Mouse (Mus musculus): ENCODE data around the gene Zfp618.

The Zfp618 gene

GRCm38 (mm10) chr4:62965497-62966302, at the start of gene Zfp618:
Zfp618 (plus strand) TSS chr4:62965573.
- peak in 1 of 2 experiments; percentile 7 for DNase-seq

- DNase-seq, result no peak
Measured at GRCm38 (mm10) chr4:62917056-62917455, 48.3 kb upstream of the Zfp618 start.

- no peak for DNase-seq
Measured at GRCm38 (mm10) chr4:62933798-62934197, 31.6 kb upstream of the Zfp618 start.

GRCm38 (mm10) chr4:62935589-62936218, 29.7 kb upstream of the Zfp618 start:
- DNase-seq, result no peak

GRCm38 (mm10) chr4:62941961-62942892, 23.1 kb upstream of the Zfp618 start:
- no peak for DNase-seq

GRCm38 (mm10) chr4:62944326-62944879, 21.0 kb upstream of the Zfp618 start:
- peak in 1 of 2 experiments; percentile 8 for DNase-seq

- no peak for DNase-seq
Measured at GRCm38 (mm10) chr4:62963806-62964205, 1.6 kb upstream of the Zfp618 start.

GRCm38 (mm10) chr4:62964844-62965496, 403 bp upstream of the Zfp618 start:
- DNase-seq, result no peak

GRCm38 (mm10) chr4:62969526-62969925, 4.2 kb downstream of the Zfp618 start:
- DNase-seq, result no peak

GRCm38 (mm10) chr4:62971991-62972390, 6.6 kb downstream of the Zfp618 start:
- DNase-seq, result no peak

GRCm38 (mm10) chr4:62973086-62973485, 7.7 kb downstream of the Zfp618 start:
- no peak for DNase-seq

- DNase-seq, result no peak
Measured at GRCm38 (mm10) chr4:62974901-62975300, 9.5 kb downstream of the Zfp618 start.

- DNase-seq, result no peak
Measured at GRCm38 (mm10) chr4:62975541-62975940, 10.2 kb downstream of the Zfp618 start.

GRCm38 (mm10) chr4:62977454-62977853, 12.1 kb downstream of the Zfp618 start:
- DNase-seq, result no peak

GRCm38 (mm10) chr4:62978501-62978911, 13.1 kb downstream of the Zfp618 start:
- no peak for DNase-seq

GRCm38 (mm10) chr4:62981572-62981971, 16.2 kb downstream of the Zfp618 start:
- DNase-seq, result no peak

GRCm38 (mm10) chr4:62983556-62983955, 18.2 kb downstream of the Zfp618 start:
- DNase-seq, result no peak

- no peak for DNase-seq
Measured at GRCm38 (mm10) chr4:62991336-62991735, 26.0 kb downstream of the Zfp618 start.

- DNase-seq, result no peak
Measured at GRCm38 (mm10) chr4:62993190-62993589, 27.8 kb downstream of the Zfp618 start.

GRCm38 (mm10) chr4:62997606-62998005, 32.2 kb downstream of the Zfp618 start:
- DNase-seq, result no peak

GRCm38 (mm10) chr4:62998431-62998835, 33.1 kb downstream of the Zfp618 start:
- peak in 1 of 2 experiments; percentile 22 for DNase-seq

GRCm38 (mm10) chr4:62998908-62999307, 33.5 kb downstream of the Zfp618 start:
- DNase-seq, result no peak
